Mouse (Mus musculus): ENCODE measurements at regions not wholly inside any gene's neighbourhood (a gene's known extent, or its start where the extent isn't known, plus 50 kb on each side); places are given as distances from the start of the nearest gene placed in this dataset.
A peak's percentile ranks its signal among the peaks of the same experiment; 100 is the strongest.

GRCm38 (mm10) chr1:143946933-143947332 is 57.0 kb downstream of the Rgs2 start:
- H3K4me1 ChIP-seq (ENCODE audit: control insufficient read depth, insufficient read depth, insufficient read length, low read length) = no peaks in the 10 kb centered on the region
- peak overlapping the region; percentile 61; the same call in 1 of the 2 replicates for H3K27ac ChIP-seq (replicated peaks; ENCODE audit: low read depth, low read length)
- no peak overlapping the region for H3K4me3 ChIP-seq (ENCODE audit: insufficient read depth, low read depth, low read length)

DNA sequence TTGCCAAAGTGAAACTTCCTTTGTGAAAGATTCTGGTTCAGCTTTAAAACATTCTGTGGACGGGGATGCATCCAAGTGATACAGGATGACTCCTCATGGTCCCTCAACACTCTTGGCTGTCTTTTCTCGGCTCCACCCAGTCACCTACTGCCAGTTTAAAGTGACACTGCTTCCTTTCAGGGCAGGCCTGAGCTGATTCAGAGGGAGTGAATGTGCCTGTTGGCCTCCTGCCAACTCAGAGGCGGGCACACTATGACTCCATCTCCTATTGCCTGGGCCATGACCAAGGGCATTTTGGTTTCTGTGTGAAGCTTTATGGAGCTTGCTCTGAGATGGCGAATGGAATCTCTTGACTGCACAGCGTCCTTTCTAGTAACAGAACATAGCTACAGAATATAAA is 62.5 kb downstream of the Rgs2 start:
- Histone ChIP-seq H3K27ac (replicated peaks; ENCODE audit: low read depth, low read length) (no peak overlapping the region), H3K4me1 (ENCODE audit: control insufficient read depth, insufficient read depth, insufficient read length, low read length) (0 out of 2 replicates have a peak, but pooled peaks cover 2% of the 10 kb centered on the region), H3K4me3 (ENCODE audit: insufficient read depth, low read depth, low read length) (no peak overlapping the region)

DNA sequence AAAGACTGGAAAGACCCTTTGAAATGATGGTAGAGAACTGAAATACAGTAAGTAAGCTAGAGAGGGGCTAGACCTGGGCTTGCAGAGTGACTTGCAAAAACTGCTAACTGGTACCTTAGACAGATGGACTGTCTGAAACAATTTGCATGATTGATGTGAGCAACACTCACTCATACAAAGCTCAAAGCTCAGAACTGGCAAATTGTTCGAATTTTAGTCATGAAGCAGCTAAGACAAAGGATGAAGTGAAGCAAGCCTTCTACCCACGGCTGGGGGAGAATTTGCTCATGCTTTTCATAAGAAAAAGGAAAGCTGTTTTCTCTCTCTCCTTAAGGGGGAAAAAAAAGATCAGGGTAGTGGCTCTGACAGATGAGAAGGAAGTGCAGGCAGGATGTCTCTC is 64.5 kb downstream of the Rgs2 start:
- 0 out of 2 replicates have a peak, but pooled peaks cover 2% of the 10 kb centered on the region for H3K4me1 ChIP-seq (ENCODE audit: control insufficient read depth, insufficient read depth, insufficient read length, low read length)
- H3K4me3 ChIP-seq (ENCODE audit: insufficient read depth, low read depth, low read length) = no peak overlapping the region
- no peak overlapping the region for H3K27ac ChIP-seq (replicated peaks; ENCODE audit: low read depth, low read length)

DNA sequence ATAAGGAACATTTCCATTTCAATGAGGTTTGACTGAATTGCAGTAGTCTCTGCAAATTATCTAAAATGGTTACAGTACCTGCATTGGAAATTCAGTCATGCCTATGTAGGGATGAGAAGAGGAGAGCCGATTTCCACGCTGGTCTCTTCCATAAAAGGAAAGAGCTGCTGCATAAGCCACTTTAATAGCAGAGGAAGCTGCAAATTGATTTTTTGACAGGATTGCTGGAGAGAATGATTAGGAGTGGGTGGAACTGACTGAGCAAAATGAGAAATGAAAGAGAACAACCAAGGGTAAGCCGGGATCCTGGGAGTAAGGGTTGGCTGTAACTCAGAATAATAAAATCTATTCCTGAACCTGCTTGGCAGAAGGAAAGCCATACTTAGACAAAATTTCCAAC is 65.4 kb downstream of the Rgs2 start:
- Histone ChIP-seq H3K4me3 (ENCODE audit: insufficient read depth, low read depth, low read length) (no peak overlapping the region), H3K4me1 (ENCODE audit: control insufficient read depth, insufficient read depth, insufficient read length, low read length) (0 out of 2 replicates have a peak, but pooled peaks cover 2% of the 10 kb centered on the region), H3K27ac (replicated peaks; ENCODE audit: low read depth, low read length) (no peak overlapping the region)

GRCm38 (mm10) chr1:143930798-143931197 is 73.2 kb downstream of the Rgs2 start:
- Histone ChIP-seq H3K4me1 (ENCODE audit: control insufficient read depth, insufficient read depth, insufficient read length, low read length) (no peaks in the 10 kb centered on the region), H3K4me3 (ENCODE audit: insufficient read depth, low read depth, low read length) (no peak overlapping the region), H3K27ac (replicated peaks; ENCODE audit: low read depth, low read length) (no peak overlapping the region)

- H3K4me1 ChIP-seq (ENCODE audit: control insufficient read depth, insufficient read depth, insufficient read length, low read length) = no peaks in the 10 kb centered on the region
- no peak overlapping the region for H3K27ac ChIP-seq (replicated peaks; ENCODE audit: low read depth, low read length)
- no peak overlapping the region for H3K4me3 ChIP-seq (ENCODE audit: insufficient read depth, low read depth, low read length)
Observed at GRCm38 (mm10) chr1:143929567-143930165, 74.3 kb downstream of the Rgs2 start.

- H3K4me1 ChIP-seq (ENCODE audit: control insufficient read depth, insufficient read depth, insufficient read length, low read length) = peaks cover 9% of the 10 kb centered on the region
- peak overlapping the region; percentile 96 for H3K27ac ChIP-seq (replicated peaks; ENCODE audit: low read depth, low read length)
- H3K4me3 ChIP-seq (ENCODE audit: insufficient read depth, low read depth, low read length) = no peak overlapping the region
Observed at GRCm38 (mm10) chr1:143922499-143922898, 81.5 kb downstream of the Rgs2 start.

DNA sequence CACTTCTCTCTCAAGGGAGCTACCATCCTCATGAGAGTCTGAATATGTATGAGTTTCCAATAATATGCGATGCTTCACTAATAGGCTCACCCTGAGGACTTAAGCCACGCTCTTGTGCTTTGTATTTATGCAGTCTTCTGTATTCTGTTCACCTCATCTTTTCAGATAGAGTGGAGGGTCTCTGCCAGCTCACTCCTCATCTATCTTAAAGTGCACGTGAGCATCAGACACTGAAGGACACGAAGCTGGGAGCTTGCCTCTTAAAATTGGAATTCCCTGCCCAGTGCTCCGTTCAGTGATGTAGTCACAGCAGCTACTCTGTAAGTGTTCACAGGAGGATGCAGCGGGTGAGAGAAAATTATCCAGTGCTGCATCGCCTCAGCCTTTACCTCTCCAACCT is 83.7 kb downstream of the Rgs2 start:
- H3K27ac ChIP-seq (replicated peaks; ENCODE audit: low read depth, low read length) = peak overlapping the region; percentile 50
- H3K4me3 ChIP-seq (ENCODE audit: insufficient read depth, low read depth, low read length) = no peak overlapping the region

GRCm38 (mm10) chr1:143918949-143919348 is 85.0 kb downstream of the Rgs2 start:
- H3K4me3 ChIP-seq (ENCODE audit: insufficient read depth, low read depth, low read length) = no peak overlapping the region
- peaks cover 12% of the 10 kb centered on the region for H3K4me1 ChIP-seq (ENCODE audit: control insufficient read depth, insufficient read depth, insufficient read length, low read length)
- peak overlapping the region; percentile 74 for H3K27ac ChIP-seq (replicated peaks; ENCODE audit: low read depth, low read length)

More for the DNA sequence above, 83.7 kb downstream of the Rgs2 start:
- peaks cover 12% of the 10 kb centered on the region for H3K4me1 ChIP-seq (ENCODE audit: control insufficient read depth, insufficient read depth, insufficient read length, low read length)

GRCm38 (mm10) chr1:143918146-143918774 is 85.7 kb downstream of the Rgs2 start:
- peaks cover 12% of the 10 kb centered on the region for H3K4me1 ChIP-seq (ENCODE audit: control insufficient read depth, insufficient read depth, insufficient read length, low read length)
- H3K27ac ChIP-seq (replicated peaks; ENCODE audit: low read depth, low read length) = peak overlapping the region; percentile 73
- no peak overlapping the region for H3K4me3 ChIP-seq (ENCODE audit: insufficient read depth, low read depth, low read length)

DNA sequence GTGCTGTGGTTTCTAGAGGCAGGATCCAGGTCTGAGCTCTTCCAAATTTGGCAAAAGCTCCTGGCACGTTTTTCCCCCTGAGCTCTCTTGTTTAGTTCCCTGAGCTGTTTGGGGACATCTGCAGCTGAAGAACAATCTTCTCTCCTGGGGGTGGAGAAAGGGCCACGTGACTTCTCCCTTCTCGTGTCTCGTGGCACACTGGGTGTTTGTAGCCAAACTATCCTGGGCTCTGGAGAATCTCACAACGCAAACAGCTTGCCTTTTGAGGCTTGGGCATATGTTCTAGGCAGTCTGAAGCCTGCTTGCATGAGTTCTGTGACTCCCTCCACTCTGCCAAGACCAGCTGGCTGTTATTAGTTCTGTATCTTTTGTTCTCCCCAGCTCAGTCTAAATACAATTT is 86.3 kb downstream of the Rgs2 start:
- Histone ChIP-seq H3K27ac (replicated peaks; ENCODE audit: low read depth, low read length) (peak overlapping the region; percentile 73), H3K4me3 (ENCODE audit: insufficient read depth, low read depth, low read length) (no peak overlapping the region), H3K4me1 (ENCODE audit: control insufficient read depth, insufficient read depth, insufficient read length, low read length) (peaks cover 11% of the 10 kb centered on the region)

GRCm38 (mm10) chr1:143916587-143916986 is 87.4 kb downstream of the Rgs2 start:
- Histone ChIP-seq H3K4me1 (ENCODE audit: control insufficient read depth, insufficient read depth, insufficient read length, low read length) (peaks cover 9% of the 10 kb centered on the region), H3K4me3 (ENCODE audit: insufficient read depth, low read depth, low read length) (no peak overlapping the region), H3K27ac (replicated peaks; ENCODE audit: low read depth, low read length) (peak overlapping the region; percentile 44)

DNA sequence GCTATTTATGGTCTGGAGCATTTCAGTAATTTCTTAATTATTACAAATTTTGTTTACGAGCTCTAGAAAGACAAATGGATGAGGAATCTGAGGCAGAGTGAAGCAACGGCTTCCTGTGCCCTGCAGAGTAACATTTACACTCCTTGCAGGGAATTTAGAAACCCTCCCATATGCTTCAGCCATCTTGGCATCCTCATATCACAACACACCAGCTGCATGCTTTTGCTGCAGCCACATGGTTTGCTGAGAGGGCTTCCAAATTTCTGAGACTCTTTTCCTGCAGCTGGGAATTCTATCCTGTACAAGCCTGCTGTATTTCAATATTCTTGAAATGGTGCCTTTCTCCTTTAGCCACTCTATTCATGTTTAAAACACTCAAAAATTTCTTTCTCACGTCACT is 91.4 kb downstream of the Rgs2 start:
- Histone ChIP-seq H3K4me1 (ENCODE audit: control insufficient read depth, insufficient read depth, insufficient read length, low read length) (peaks cover 3% of the 10 kb centered on the region; the same call in 1 of the 2 replicates), H3K4me3 (ENCODE audit: insufficient read depth, low read depth, low read length) (no peak overlapping the region), H3K27ac (replicated peaks; ENCODE audit: low read depth, low read length) (no peak overlapping the region)

- no peak overlapping the region for H3K27ac ChIP-seq (replicated peaks; ENCODE audit: low read depth, low read length)
- H3K4me1 ChIP-seq (ENCODE audit: control insufficient read depth, insufficient read depth, insufficient read length, low read length) = no peaks in the 10 kb centered on the region
- no peak overlapping the region for H3K4me3 ChIP-seq (ENCODE audit: insufficient read depth, low read depth, low read length)
Observed at GRCm38 (mm10) chr1:143911230-143911629, 92.7 kb downstream of the Rgs2 start.

- Histone ChIP-seq H3K4me1 (ENCODE audit: control insufficient read depth, insufficient read depth, insufficient read length, low read length) (no peaks in the 10 kb centered on the region), H3K4me3 (ENCODE audit: insufficient read depth, low read depth, low read length) (no peak overlapping the region), H3K27ac (replicated peaks; ENCODE audit: low read depth, low read length) (no peak overlapping the region)
Observed at GRCm38 (mm10) chr1:143910530-143910929, 93.4 kb downstream of the Rgs2 start.

GRCm38 (mm10) chr1:143907312-143907711 is 96.6 kb downstream of the Rgs2 start:
- Histone ChIP-seq H3K27ac (replicated peaks; ENCODE audit: low read depth, low read length) (no peak overlapping the region), H3K4me1 (ENCODE audit: control insufficient read depth, insufficient read depth, insufficient read length, low read length) (no peaks in the 10 kb centered on the region; the same call in 1 of the 2 replicates), H3K4me3 (ENCODE audit: insufficient read depth, low read depth, low read length) (no peak overlapping the region)
